Mouse (Mus musculus) heart, embryonic 16.5 days (tissue): Measurements from ENCODE around the gene Trio. TPM values are rescaled to one million over a fixed set of nuclear protein-coding genes. Genes with fewer than 3 reads are reported as not detected.

Experiments used
- ATAC-seq: fragments of 200-750 bp; cut with Nextera tagmentation; replicated peaks from 2 replicates; pipeline ENCODE4 v1.8.0; 2017; ENCODE audit warnings: moderate number of reproducible peaks; ENCODE audit not compliant: insufficient read depth, low FRiP score; ENCODE audit errors: extremely low read depth
- H3K27ac ChIP-seq: fragments of 300-500 bp; sonication (generic); 2 replicates; pipeline ENCODE4 v1.5.1; 2014; ENCODE audit warnings: mild to moderate bottlenecking, low read length, control low read depth, moderate library complexity
- H3K27me3 ChIP-seq: fragments of 300-500 bp; sonication (generic); 2 replicates; pipeline ENCODE4 v1.6.1; 2014; ENCODE audit warnings: low read length, mixed read lengths; ENCODE audit not compliant: control insufficient read depth, insufficient read depth
- H3K36me3 ChIP-seq: fragments of 300-500 bp; sonication (generic); 2 replicates; pipeline ENCODE4 v1.6.1; 2014; ENCODE audit not compliant: control insufficient read depth, insufficient read depth
- H3K4me1 ChIP-seq: fragments of 300-500 bp; sonication (generic); 2 replicates; pipeline ENCODE4 v1.6.1; 2014; ENCODE audit warnings: low read length, mixed read lengths; ENCODE audit not compliant: control insufficient read depth, insufficient read depth
- H3K4me2 ChIP-seq: fragments of 300-500 bp; sonication (generic); 2 replicates; pipeline ENCODE4 v1.6.1; 2014; ENCODE audit warnings: low read depth, mild to moderate bottlenecking, control low read depth, low read length
- H3K4me3 ChIP-seq: fragments of 300-500 bp; sonication (generic); 2 replicates; pipeline ENCODE4 v1.5.1; 2014; ENCODE audit warnings: mild to moderate bottlenecking, control low read depth, low read length
- H3K9ac ChIP-seq: fragments of 300-500 bp; sonication (generic); 2 replicates; pipeline ENCODE4 v1.6.1; 2014; ENCODE audit warnings: low read length, control low read depth
- H3K9me3 ChIP-seq: fragments of 300-500 bp; sonication (generic); replicated peaks from 2 replicates; pipeline ENCODE4 v1.6.1; 2016; ENCODE audit warnings: low read length; ENCODE audit not compliant: control insufficient read depth
- WGBS: fragments of 180-500 bp; shearing (Covaris S2); extraction: QIAGEN DNeasy Blood & Tissue Kit; methylation state at CpG from one replicate; pipeline ENCODE4 v1.1.7; 2014; 5-methylcytosine and 5-hydroxymethylcytosine counted together
- polyA plus RNA-seq: library from polyadenylated mRNA; unstranded; fragments of >200 nt; fragmentation: Nextera tagmentation; extraction: Ambion mirVana; gene quantifications from 2 replicates; pipeline ENCODE4 v1.2.1, GENCODE M21; 2015

Gene Trio
- polyA plus RNA-seq, 1 experiment from 2014 or later = 18.7 TPM

GRCm38 (mm10) chr15:27817096-27817495 lies 208.6 kb downstream of the Trio start:
- ATAC-seq = no peak
- no peak overlapping the region for H3K4me3 ChIP-seq
- WGBS = 84% methylated on average over 10 of the region's 10 CpGs
- no peaks in the 10 kb centered on the region for H3K27me3 ChIP-seq
- H3K4me2 ChIP-seq = no peak overlapping the region
- H3K9me3 ChIP-seq = no peaks in the 10 kb centered on the region
- H3K36me3 ChIP-seq = peaks cover 46% of the 10 kb centered on the region
- no peaks in the 10 kb centered on the region for H3K4me1 ChIP-seq
- H3K9ac ChIP-seq = no peak overlapping the region
- H3K27ac ChIP-seq = no peak overlapping the region

GRCm38 (mm10) chr15:27814677-27815391 lies 210.8 kb downstream of the Trio start:
- Histone ChIP-seq H3K4me3 (no peak overlapping the region), H3K9me3 (no peaks in the 10 kb centered on the region), H3K9ac (no peak overlapping the region), H3K36me3 (peaks cover 43% of the 10 kb centered on the region), H3K4me2 (no peak overlapping the region), H3K27ac (no peak overlapping the region), H3K27me3 (no peaks in the 10 kb centered on the region), H3K4me1 (peaks cover 14% of the 10 kb centered on the region)
- ATAC-seq = no peak
- 59% methylated on average over 6 of the region's 6 CpGs for WGBS

DNA sequence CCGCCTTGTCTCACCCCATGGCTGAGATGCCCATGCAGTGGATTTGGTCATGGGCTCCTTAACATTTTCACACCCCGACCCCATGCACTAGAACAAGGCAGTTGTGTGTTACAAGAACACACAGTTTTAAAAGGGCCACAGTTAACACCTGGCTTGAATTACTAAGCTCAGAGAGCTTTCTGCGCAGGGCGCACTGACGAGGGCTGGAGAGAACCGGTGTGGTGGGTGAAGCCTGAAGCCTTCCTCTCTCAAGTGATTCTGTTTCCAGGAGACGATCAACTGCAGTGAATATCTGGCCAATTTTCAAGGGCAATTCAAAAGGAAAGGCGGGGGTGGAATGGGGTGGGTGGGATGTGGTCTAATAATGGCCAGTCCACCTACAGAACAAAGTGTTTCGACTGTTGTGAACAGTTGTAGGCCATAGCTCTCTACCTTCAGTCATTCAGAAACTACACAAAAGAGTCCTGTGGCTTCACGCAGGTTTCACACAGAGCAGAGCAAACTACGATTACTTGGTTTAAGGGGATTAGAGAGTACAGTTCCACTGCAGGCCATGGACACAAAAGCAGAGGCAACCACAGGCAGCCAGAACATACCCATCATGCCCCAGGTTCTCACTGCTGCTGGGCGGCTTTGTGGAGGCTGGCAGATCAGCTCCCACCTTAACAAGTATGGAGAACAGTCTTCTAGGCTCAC lies 214.7 kb downstream of the Trio start:
- Histone ChIP-seq H3K27ac (peak overlapping the region; percentile 74), H3K36me3 (peaks cover 22% of the 10 kb centered on the region), H3K4me2 (no peak overlapping the region), H3K9me3 (no peaks in the 10 kb centered on the region), H3K4me1 (peaks cover 32% of the 10 kb centered on the region), H3K4me3 (no peak overlapping the region), H3K9ac (no peak overlapping the region), H3K27me3 (no peaks in the 10 kb centered on the region)
- 75% methylated on average over 12 of the region's 12 CpGs for WGBS
- no peak for ATAC-seq

- H3K9me3 ChIP-seq = no peaks in the 10 kb centered on the region
- peaks cover 19% of the 10 kb centered on the region for H3K36me3 ChIP-seq
- no peak overlapping the region for H3K9ac ChIP-seq
- peak overlapping the region; percentile 74 for H3K27ac ChIP-seq
- WGBS = 30% methylated on average over 7 of the region's 7 CpGs
- ATAC-seq = no peak
- H3K4me1 ChIP-seq = peaks cover 32% of the 10 kb centered on the region
- H3K4me2 ChIP-seq = no peak overlapping the region
- no peak overlapping the region for H3K4me3 ChIP-seq
- H3K27me3 ChIP-seq = no peaks in the 10 kb centered on the region
Observed at GRCm38 (mm10) chr15:27810262-27810661, 215.4 kb downstream of the Trio start.

DNA sequence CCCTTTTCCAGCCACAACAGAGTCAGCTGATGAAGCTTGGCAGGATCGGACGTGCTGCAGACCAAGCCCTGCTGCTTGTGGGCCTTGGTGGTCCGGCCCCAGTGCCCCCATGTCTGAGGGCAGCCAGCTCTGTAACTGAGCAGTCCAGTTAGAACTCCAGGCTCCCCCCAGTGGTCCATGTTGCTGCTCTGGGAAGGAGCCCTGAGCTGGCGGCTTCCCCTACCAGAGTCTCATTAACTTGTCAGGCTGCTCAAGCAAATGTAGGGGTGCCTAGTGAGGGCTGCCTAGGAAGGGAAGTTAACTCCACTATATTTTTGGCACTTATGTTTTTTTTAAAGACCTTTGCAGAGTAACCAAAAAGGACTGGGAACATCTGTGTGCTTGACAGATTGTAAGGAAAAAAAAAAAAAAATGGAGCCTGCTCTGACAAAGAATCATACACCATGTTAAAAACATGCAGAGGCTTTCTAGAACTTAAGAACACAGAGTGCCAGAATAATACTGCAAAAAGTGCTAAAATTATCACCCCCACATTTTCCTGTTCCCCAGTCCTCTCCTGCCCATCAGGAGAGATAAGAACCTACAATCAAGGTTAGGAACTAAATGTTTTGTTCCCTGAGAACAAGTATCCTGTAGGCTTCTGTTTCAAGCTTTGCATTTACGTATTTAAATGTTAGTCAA lies 216.9 kb downstream of the Trio start:
- no peaks in the 10 kb centered on the region for H3K27me3 ChIP-seq
- no peak overlapping the region for H3K9ac ChIP-seq
- peak overlapping the region; percentile 67 for H3K27ac ChIP-seq
- H3K4me3 ChIP-seq = no peak overlapping the region
- peaks cover 26% of the 10 kb centered on the region for H3K36me3 ChIP-seq
- WGBS = 33% methylated on average over 5 of the region's 5 CpGs
- H3K4me2 ChIP-seq = no peak overlapping the region
- peaks cover 32% of the 10 kb centered on the region for H3K4me1 ChIP-seq
- no peaks in the 10 kb centered on the region for H3K9me3 ChIP-seq
- peak; percentile 59; the same call in 1 of the 2 replicates for ATAC-seq

DNA sequence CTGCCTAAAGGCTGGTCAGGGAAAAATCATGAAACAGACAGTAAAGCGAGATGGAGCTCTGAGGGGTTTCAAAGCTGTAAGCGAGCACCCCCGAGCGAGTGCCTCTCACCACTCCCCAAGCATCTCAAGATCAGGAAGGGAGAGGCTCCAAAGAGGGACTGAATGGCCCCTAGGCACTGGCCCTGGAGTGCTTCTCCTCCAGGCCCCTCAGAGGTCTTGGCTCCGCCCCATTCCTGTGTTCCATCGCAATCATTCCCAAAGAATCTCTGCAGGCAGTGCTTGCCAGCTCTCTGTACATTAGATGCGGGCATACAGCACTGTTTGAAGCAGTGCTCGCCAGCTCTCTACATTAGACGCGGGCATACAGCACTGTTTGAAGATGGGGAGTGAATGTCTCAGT lies 219.4 kb downstream of the Trio start:
- Histone ChIP-seq H3K27ac (no peak overlapping the region), H3K27me3 (no peaks in the 10 kb centered on the region), H3K9ac (no peak overlapping the region), H3K4me3 (no peak overlapping the region), H3K36me3 (peaks cover 16% of the 10 kb centered on the region), H3K4me2 (no peak overlapping the region), H3K9me3 (no peaks in the 10 kb centered on the region), H3K4me1 (peaks cover 44% of the 10 kb centered on the region)
- ATAC-seq = no peak
- 50% methylated on average over 10 of the region's 10 CpGs for WGBS

DNA sequence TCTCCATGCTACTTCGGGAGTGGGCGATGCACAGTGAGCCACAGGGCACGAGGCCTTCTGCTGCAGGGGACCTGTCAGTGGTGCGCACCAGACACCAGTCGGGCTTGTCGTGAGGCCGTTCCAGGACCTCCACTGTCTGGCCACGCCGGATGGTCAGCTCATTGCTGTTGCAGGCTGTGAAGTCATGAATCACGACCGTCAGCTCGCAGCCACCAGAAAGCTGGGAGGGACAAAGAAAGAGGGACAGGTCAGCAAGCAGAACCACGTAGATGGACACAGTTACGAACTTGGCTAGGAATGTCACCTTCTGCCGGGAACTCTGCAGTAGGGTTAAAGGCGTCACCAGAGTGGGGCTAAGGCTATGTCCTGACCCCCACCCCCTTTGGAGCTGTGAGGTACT lies 220.0 kb downstream of the Trio start:
- H3K27ac ChIP-seq = no peak overlapping the region
- WGBS = 84% methylated on average over 16 of the region's 16 CpGs
- H3K36me3 ChIP-seq = peaks cover 16% of the 10 kb centered on the region
- no peak for ATAC-seq
- H3K4me1 ChIP-seq = peaks cover 41% of the 10 kb centered on the region
- no peaks in the 10 kb centered on the region for H3K27me3 ChIP-seq
- no peak overlapping the region for H3K4me3 ChIP-seq
- no peak overlapping the region for H3K9ac ChIP-seq
- H3K4me2 ChIP-seq = no peak overlapping the region
- H3K9me3 ChIP-seq = no peaks in the 10 kb centered on the region

DNA sequence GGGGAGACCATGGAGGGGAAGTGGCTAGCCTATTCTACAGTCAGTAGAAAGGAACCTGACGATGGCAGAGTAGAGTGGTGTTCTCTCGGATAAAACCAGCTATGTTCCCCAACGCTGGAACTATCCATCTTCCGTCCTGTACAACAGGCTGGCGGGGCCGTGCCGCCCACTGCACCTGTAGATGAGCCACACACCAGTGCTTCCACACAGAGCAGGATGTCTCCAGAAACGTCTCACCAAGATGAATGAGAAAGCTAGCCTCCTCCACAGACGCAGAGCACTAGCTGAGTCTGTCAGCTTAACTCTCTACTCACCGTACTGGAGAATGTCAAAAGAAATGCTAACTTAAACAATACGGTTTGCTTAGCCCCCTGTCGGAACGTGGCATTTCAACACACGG lies 221.2 kb downstream of the Trio start:
- H3K4me1 ChIP-seq = peaks cover 29% of the 10 kb centered on the region
- no peak overlapping the region for H3K9ac ChIP-seq
- no peak overlapping the region for H3K4me2 ChIP-seq
- no peaks in the 10 kb centered on the region for H3K9me3 ChIP-seq
- 84% methylated on average over 14 of the region's 14 CpGs for WGBS
- H3K36me3 ChIP-seq = peaks cover 17% of the 10 kb centered on the region
- no peak overlapping the region for H3K4me3 ChIP-seq
- H3K27ac ChIP-seq = no peak overlapping the region
- no peak for ATAC-seq
- no peaks in the 10 kb centered on the region for H3K27me3 ChIP-seq
